Mouse (Mus musculus): ENCODE data around the gene Mrm1. TPM values are rescaled to one million over a fixed set of nuclear protein-coding genes. Genes with fewer than 3 reads are reported as not detected.

Mrm1 gene
- polyA plus RNA-seq, 1 experiment from 2014 or later: 13.5 TPM

- no peak overlapping the region for H3K4me3 ChIP-seq (ENCODE audit: low read depth, low read length)
- no peaks in the 10 kb centered on the region for H3K36me3 ChIP-seq (ENCODE audit: control insufficient read depth, insufficient read depth, low read length)
- no peaks in the 10 kb centered on the region for H3K9me3 ChIP-seq (ENCODE audit: control insufficient read depth, low read length)
- 0 out of 2 replicates have a peak, but pooled peaks cover under 1% of the 10 kb centered on the region for H3K4me1 ChIP-seq (ENCODE audit: control insufficient read depth, insufficient read depth, low read length)
- H3K27ac ChIP-seq (ENCODE audit: low read depth, low read length): no peak overlapping the region
- H3K27me3 ChIP-seq (ENCODE audit: control insufficient read depth, insufficient read depth, low read length): no peaks in the 10 kb centered on the region
- ATAC-seq (ENCODE audit: low read depth): no peak
- no peak overlapping the region for H3K9ac ChIP-seq (replicated peaks; ENCODE audit: low read depth, low read length)
- no peak overlapping the region for H3K4me2 ChIP-seq (ENCODE audit: low read depth, low read length)
Measured at GRCm38 (mm10) chr11:84793545-84793944, 25.8 kb downstream of the Mrm1 start.

GRCm38 (mm10) chr11:84790383-84790782 is 28.9 kb downstream of the Mrm1 start:
- Histone ChIP-seq H3K36me3 (ENCODE audit: control insufficient read depth, insufficient read depth, low read length) (no peaks in the 10 kb centered on the region), H3K4me1 (ENCODE audit: control insufficient read depth, insufficient read depth, low read length) (0 out of 2 replicates have a peak, but pooled peaks cover 5% of the 10 kb centered on the region), H3K4me3 (ENCODE audit: low read depth, low read length) (no peak overlapping the region), H3K9ac (replicated peaks; ENCODE audit: low read depth, low read length) (no peak overlapping the region), H3K27me3 (ENCODE audit: control insufficient read depth, insufficient read depth, low read length) (no peaks in the 10 kb centered on the region), H3K4me2 (ENCODE audit: low read depth, low read length) (no peak overlapping the region), H3K9me3 (ENCODE audit: control insufficient read depth, low read length) (no peaks in the 10 kb centered on the region), H3K27ac (ENCODE audit: low read depth, low read length) (no peak overlapping the region)
- ATAC-seq (ENCODE audit: low read depth): no peak
- 63% methylated on average over 6 of the region's 6 CpGs for WGBS

DNA sequence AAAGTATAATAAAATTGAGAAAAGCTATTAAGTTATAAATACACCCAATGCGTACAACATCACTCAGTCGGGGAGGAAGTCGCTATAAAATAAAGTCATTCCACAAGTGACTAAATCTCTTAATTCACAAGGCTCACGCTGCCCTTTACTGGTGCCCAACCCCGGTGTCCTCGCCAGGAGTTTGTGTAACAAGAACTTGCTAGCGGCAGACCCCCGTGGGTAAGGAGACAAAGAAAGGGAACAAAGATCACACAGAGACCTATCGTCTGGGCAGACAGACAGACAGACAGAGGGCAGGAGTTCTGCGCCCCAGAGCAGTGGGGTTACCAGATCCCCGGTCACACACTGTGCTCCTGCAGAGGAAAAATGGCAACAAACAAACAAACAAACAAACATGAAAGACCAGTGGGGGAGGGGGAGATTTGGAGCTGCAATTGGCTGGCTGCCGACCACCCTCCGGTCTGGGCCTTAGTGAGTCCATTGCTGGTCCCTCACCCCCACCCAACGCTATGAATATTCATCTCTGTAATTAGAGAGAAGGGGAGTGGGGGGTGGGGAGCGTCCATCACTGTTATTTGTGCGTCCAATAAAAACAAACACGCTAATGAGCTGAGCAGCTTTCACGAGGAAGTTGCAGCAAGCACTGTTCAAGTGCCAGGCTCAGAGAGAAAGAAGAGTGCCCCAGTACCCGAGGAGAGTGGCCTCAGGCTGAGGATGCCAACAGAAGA is 39.0 kb downstream of the Mrm1 start:
- Histone ChIP-seq H3K4me1 (ENCODE audit: control insufficient read depth, insufficient read depth, low read length) (peaks cover 14% of the 10 kb centered on the region; the same call in 1 of the 2 replicates), H3K27ac (ENCODE audit: low read depth, low read length) (no peak overlapping the region)
- WGBS: 1% methylated on average over 19 of the region's 19 CpGs

GRCm38 (mm10) chr11:84775560-84775959 is 43.8 kb downstream of the Mrm1 start:
- H3K4me1 ChIP-seq (ENCODE audit: control insufficient read depth, insufficient read depth, low read length): peaks cover 26% of the 10 kb centered on the region; the same call in 1 of the 2 replicates
- no peak overlapping the region for H3K4me2 ChIP-seq (ENCODE audit: low read depth, low read length)
- WGBS: 1% methylated on average over 4 of the region's 4 CpGs
- no peak overlapping the region for H3K9ac ChIP-seq (replicated peaks; ENCODE audit: low read depth, low read length)
- no peaks in the 10 kb centered on the region for H3K36me3 ChIP-seq (ENCODE audit: control insufficient read depth, insufficient read depth, low read length)
- no peak overlapping the region for H3K27ac ChIP-seq (ENCODE audit: low read depth, low read length)
- H3K9me3 ChIP-seq (ENCODE audit: control insufficient read depth, low read length): no peaks in the 10 kb centered on the region
- ATAC-seq (ENCODE audit: low read depth): no peak
- H3K4me3 ChIP-seq (ENCODE audit: low read depth, low read length): no peak overlapping the region
- no peaks in the 10 kb centered on the region for H3K27me3 ChIP-seq (ENCODE audit: control insufficient read depth, insufficient read depth, low read length)

More for the DNA sequence above, 39.0 kb downstream of the Mrm1 start:
- H3K4me3 ChIP-seq (ENCODE audit: low read depth, low read length): no peak overlapping the region
- no peaks in the 10 kb centered on the region for H3K9me3 ChIP-seq (ENCODE audit: control insufficient read depth, low read length)
- peak overlapping the region; percentile 25; the same call in 1 of the 2 replicates for H3K4me2 ChIP-seq (ENCODE audit: low read depth, low read length)
- ATAC-seq (ENCODE audit: low read depth): peak; percentile 65; the same call in 1 of the 2 replicates
- no peak overlapping the region for H3K9ac ChIP-seq (replicated peaks; ENCODE audit: low read depth, low read length)
- H3K27me3 ChIP-seq (ENCODE audit: control insufficient read depth, insufficient read depth, low read length): no peaks in the 10 kb centered on the region
- no peaks in the 10 kb centered on the region for H3K36me3 ChIP-seq (ENCODE audit: control insufficient read depth, insufficient read depth, low read length)

- Histone ChIP-seq H3K9ac (replicated peaks; ENCODE audit: low read depth, low read length) (no peak overlapping the region), H3K36me3 (ENCODE audit: control insufficient read depth, insufficient read depth, low read length) (no peaks in the 10 kb centered on the region), H3K4me3 (ENCODE audit: low read depth, low read length) (no peak overlapping the region), H3K4me1 (ENCODE audit: control insufficient read depth, insufficient read depth, low read length) (peaks cover 21% of the 10 kb centered on the region; the same call in 1 of the 2 replicates), H3K9me3 (ENCODE audit: control insufficient read depth, low read length) (no peaks in the 10 kb centered on the region), H3K27me3 (ENCODE audit: control insufficient read depth, insufficient read depth, low read length) (no peaks in the 10 kb centered on the region), H3K27ac (ENCODE audit: low read depth, low read length) (0 out of 2 replicates have a peak overlapping the region, but pooled peaks have one; percentile 2), H3K4me2 (ENCODE audit: low read depth, low read length) (no peak overlapping the region)
- 30% methylated on average over 13 of the region's 13 CpGs for WGBS
- ATAC-seq (ENCODE audit: low read depth): no peak
Measured at GRCm38 (mm10) chr11:84774870-84775514, 44.3 kb downstream of the Mrm1 start.

DNA sequence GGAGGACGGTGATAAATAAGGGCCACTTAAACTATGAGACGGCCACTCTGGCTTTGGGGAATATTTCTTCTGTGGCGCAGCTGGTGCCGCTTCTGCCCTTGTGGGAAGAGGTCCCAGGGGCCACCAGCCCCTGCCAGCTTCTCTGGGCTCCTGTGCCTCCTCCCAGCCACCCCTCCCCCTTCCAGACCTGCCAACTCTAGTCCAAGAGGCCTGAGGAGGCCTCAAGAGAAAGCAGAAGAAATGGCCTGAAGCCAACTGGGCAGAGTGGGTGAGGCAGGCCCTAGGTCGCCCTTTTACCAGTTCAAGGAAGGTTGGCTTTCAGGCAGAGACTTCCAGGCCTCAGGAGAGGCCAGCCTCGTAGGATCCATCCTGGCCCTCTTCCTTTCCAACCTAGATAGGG is 51.4 kb downstream of the Mrm1 start:
- WGBS: 28% methylated on average over 6 of the region's 6 CpGs
- Histone ChIP-seq H3K27me3 (ENCODE audit: control insufficient read depth, insufficient read depth, low read length) (no peaks in the 10 kb centered on the region), H3K4me1 (ENCODE audit: control insufficient read depth, insufficient read depth, low read length) (peaks cover 23% of the 10 kb centered on the region; the same call in 1 of the 2 replicates), H3K36me3 (ENCODE audit: control insufficient read depth, insufficient read depth, low read length) (no peaks in the 10 kb centered on the region), H3K9me3 (ENCODE audit: control insufficient read depth, low read length) (no peaks in the 10 kb centered on the region), H3K4me2 (ENCODE audit: low read depth, low read length) (no peak overlapping the region), H3K4me3 (ENCODE audit: low read depth, low read length) (no peak overlapping the region), H3K9ac (replicated peaks; ENCODE audit: low read depth, low read length) (no peak overlapping the region), H3K27ac (ENCODE audit: low read depth, low read length) (peak overlapping the region; percentile 44; the same call in 1 of the 2 replicates)
- ATAC-seq (ENCODE audit: low read depth): no peak

GRCm38 (mm10) chr11:84765125-84765524 is 54.2 kb downstream of the Mrm1 start:
- no peak overlapping the region for H3K9ac ChIP-seq (replicated peaks; ENCODE audit: low read depth, low read length)
- H3K4me3 ChIP-seq (ENCODE audit: low read depth, low read length): no peak overlapping the region
- 23% methylated on average over 5 of the region's 5 CpGs for WGBS
- no peaks in the 10 kb centered on the region for H3K36me3 ChIP-seq (ENCODE audit: control insufficient read depth, insufficient read depth, low read length)
- H3K4me1 ChIP-seq (ENCODE audit: control insufficient read depth, insufficient read depth, low read length): peaks cover 24% of the 10 kb centered on the region
- H3K4me2 ChIP-seq (ENCODE audit: low read depth, low read length): no peak overlapping the region
- ATAC-seq (ENCODE audit: low read depth): no peak
- H3K27ac ChIP-seq (ENCODE audit: low read depth, low read length): peak overlapping the region; percentile 60; the same call in 1 of the 2 replicates
- no peaks in the 10 kb centered on the region for H3K9me3 ChIP-seq (ENCODE audit: control insufficient read depth, low read length)
- no peaks in the 10 kb centered on the region for H3K27me3 ChIP-seq (ENCODE audit: control insufficient read depth, insufficient read depth, low read length)

- H3K9me3 ChIP-seq (ENCODE audit: control insufficient read depth, low read length): no peaks in the 10 kb centered on the region
- no peak overlapping the region for H3K4me3 ChIP-seq (ENCODE audit: low read depth, low read length)
- peak overlapping the region; percentile 60 for H3K27ac ChIP-seq (ENCODE audit: low read depth, low read length)
- H3K9ac ChIP-seq (replicated peaks; ENCODE audit: low read depth, low read length): no peak overlapping the region
- peak overlapping the region; percentile 17; the same call in 1 of the 2 replicates for H3K4me2 ChIP-seq (ENCODE audit: low read depth, low read length)
- no peaks in the 10 kb centered on the region for H3K36me3 ChIP-seq (ENCODE audit: control insufficient read depth, insufficient read depth, low read length)
- H3K4me1 ChIP-seq (ENCODE audit: control insufficient read depth, insufficient read depth, low read length): peaks cover 28% of the 10 kb centered on the region
- peak; percentile 26; the same call in 1 of the 2 replicates for ATAC-seq (ENCODE audit: low read depth)
- WGBS: 1% methylated on average over 18 of the region's 21 CpGs
- no peaks in the 10 kb centered on the region for H3K27me3 ChIP-seq (ENCODE audit: control insufficient read depth, insufficient read depth, low read length)
Measured at GRCm38 (mm10) chr11:84764527-84764961, 54.8 kb downstream of the Mrm1 start.

DNA sequence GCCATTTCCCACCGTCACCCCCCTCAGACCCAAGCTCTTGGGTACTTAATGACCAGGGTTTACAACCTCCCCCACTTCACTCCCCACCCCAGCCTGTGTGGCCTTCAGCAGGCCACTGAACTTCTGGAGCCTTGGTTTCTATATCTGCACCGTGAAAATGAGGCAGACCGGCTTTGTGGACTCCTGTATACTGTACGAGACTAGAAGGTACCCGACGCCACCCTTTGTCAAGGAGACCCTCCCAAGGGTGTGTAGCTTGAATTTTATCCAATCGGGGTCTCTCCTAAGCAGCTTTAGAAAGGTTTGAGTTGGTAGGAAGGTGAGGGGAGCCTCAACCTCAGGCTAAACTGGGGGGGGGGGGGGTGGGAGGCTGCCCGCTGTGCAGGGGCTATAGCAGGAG is 55.2 kb downstream of the Mrm1 start:
- Histone ChIP-seq H3K4me1 (ENCODE audit: control insufficient read depth, insufficient read depth, low read length) (peaks cover 28% of the 10 kb centered on the region), H3K27me3 (ENCODE audit: control insufficient read depth, insufficient read depth, low read length) (no peaks in the 10 kb centered on the region), H3K9ac (replicated peaks; ENCODE audit: low read depth, low read length) (no peak overlapping the region), H3K27ac (ENCODE audit: low read depth, low read length) (peak overlapping the region; percentile 60; the same call in 1 of the 2 replicates), H3K36me3 (ENCODE audit: control insufficient read depth, insufficient read depth, low read length) (no peaks in the 10 kb centered on the region), H3K9me3 (ENCODE audit: control insufficient read depth, low read length) (no peaks in the 10 kb centered on the region), H3K4me2 (ENCODE audit: low read depth, low read length) (peak overlapping the region; percentile 17; the same call in 1 of the 2 replicates), H3K4me3 (ENCODE audit: low read depth, low read length) (no peak overlapping the region)
- 4% methylated on average over 7 of the region's 8 CpGs for WGBS
- ATAC-seq (ENCODE audit: low read depth): peak; percentile 20; the same call in 1 of the 2 replicates
